In genomic region chr19:32362520-32362919, GRCm38 (mm10) we compare ENCODE assay signal across 14 mouse cellular contexts. TPM values are rescaled to one million over a fixed set of nuclear protein-coding genes. Genes with fewer than 3 reads are reported as not detected.
DNase-seq lines count a peak whose midpoint lies in the region; ATAC-seq lines count a peak whose summit lies in the region.
"Had no signal": no experiment of that assay in that cellular context is flagged by ENCODE, and none has a peak within 500 bp of the region (broad histone marks: within the 10 kb centered on the region; RNA-seq: fewer than 3 reads in every experiment).

No protein-coding gene starts in this region.

- peak; percentile 33 for ATAC-seq in activated CD4-positive, CD25-positive, alpha-beta regulatory T cell, adult 4 months
- peak; percentile 56 for ATAC-seq in megakaryocyte progenitor cell, adult 5-6 weeks (replicated peaks; ENCODE audit: poor library complexity)

- peak; percentile 3 for DNase-seq in kidney, adult 18-20 months
- DNase-seq in kidney, postnatal 14 days: no peak
- DNase-seq in CD4-positive helper T cell, adult 2 months (ENCODE audit: low read depth, low spot score): peak; percentile 16
- no peak for DNase-seq in spleen, adult 18-20 months
- no peak for DNase-seq in cerebellum, adult 11-12 months
- DNase-seq: cerebellum, adult 11 months; cerebellum, postnatal 36 days; gastrocnemius, postnatal 36 days; heart, postnatal 10 days; kidney, postnatal 36 days; midbrain, embryonic 14.5 days; right cerebral cortex, postnatal 14 days had no signal

RNA-seq across cellular contexts. Expression of gene Sgms1, which starts 27.0 kb away (rescaled TPM):
- 10 to 100 TPM; 37.6 to 52.4 TPM for polyA plus RNA-seq in activated CD4-positive, CD25-positive, alpha-beta regulatory T cell, adult 4 months (2017; shearing (Covaris generic))
- 15.9 and 24.8 TPM in 2 replicates for total RNA-seq in megakaryocyte progenitor cell, adult 5-6 weeks (2015)
- total RNA-seq in megakaryocyte progenitor cell, adult 5-6 weeks (2017): 16.4 and 21.5 TPM in 2 replicates

Comparison
In these comparisons a context has a peak if more than half of its experiments do, and no peak if none do; other contexts are left out.
1. DNase-seq: peak in kidney, adult 18-20 months (single experiment) and CD4-positive helper T cell, adult 2 months (single experiment); none in kidney, postnatal 14 days (single experiment), spleen, adult 18-20 months (0 of 2) and cerebellum, adult 11-12 months (single experiment).